9 mouse cellular contexts compared by ENCODE assay signal in genomic region chr12:84163133-84163532, GRCm38 (mm10). TPM values are rescaled to one million over a fixed set of nuclear protein-coding genes. Genes with fewer than 3 reads are reported as not detected.
DNase-seq lines count a peak whose midpoint lies in the region; ATAC-seq lines count a peak whose summit lies in the region.
"Had no signal": no experiment of that assay in that cellular context is flagged by ENCODE, and none has a peak within 500 bp of the region (broad histone marks: within the 10 kb centered on the region; RNA-seq: fewer than 3 reads in every experiment).

No protein-coding gene starts in this region.

- no peak overlapping the region for H3K27ac ChIP-seq in neural tube, embryonic 11.5 days (ENCODE audit: low read depth, low read length)
- H3K27ac ChIP-seq in liver, embryonic 13.5 days: peak overlapping the region; percentile 16; the same call in 1 of the 2 replicates
- no peak overlapping the region for H3K27ac ChIP-seq in midbrain, embryonic 15.5 days
- H3K27ac ChIP-seq: heart, embryonic 15.5 days had no signal

- 90% methylated on average over 9 of the region's 9 CpGs for WGBS in neural tube, embryonic 11.5 days
- 68% methylated on average over 9 of the region's 9 CpGs for WGBS in liver, embryonic 13.5 days (ENCODE audit: insufficient replicate concordance)
- 89% methylated on average over 9 of the region's 9 CpGs for WGBS in midbrain, embryonic 15.5 days

- H3K9ac ChIP-seq in neural tube, embryonic 11.5 days (ENCODE audit: low read length): no peak overlapping the region
- H3K9ac ChIP-seq in liver, embryonic 13.5 days: no peak overlapping the region
- H3K9ac ChIP-seq in midbrain, embryonic 15.5 days: no peak overlapping the region
- H3K9ac ChIP-seq: heart, embryonic 15.5 days had no signal

- no peak overlapping the region for H3K4me2 ChIP-seq in neural tube, embryonic 11.5 days (ENCODE audit: low read depth)
- no peak overlapping the region for H3K4me2 ChIP-seq in liver, embryonic 13.5 days
- no peak overlapping the region for H3K4me2 ChIP-seq in midbrain, embryonic 15.5 days
- H3K4me2 ChIP-seq: heart, embryonic 15.5 days had no signal

- H3K27me3 ChIP-seq in neural tube, embryonic 11.5 days (ENCODE audit: control insufficient read depth, insufficient read depth, low read length): no peaks in the 10 kb centered on the region
- no peaks in the 10 kb centered on the region for H3K27me3 ChIP-seq in liver, embryonic 13.5 days
- no peaks in the 10 kb centered on the region for H3K27me3 ChIP-seq in splenic B cell, adult 2 months (ENCODE audit: control insufficient read depth, insufficient read depth, low read length, poor library complexity, severe bottlenecking)
- H3K27me3 ChIP-seq in midbrain, embryonic 15.5 days (replicated peaks): no peaks in the 10 kb centered on the region
- H3K27me3 ChIP-seq: heart, embryonic 15.5 days had no signal

- H3K9me3 ChIP-seq in neural tube, embryonic 11.5 days (ENCODE audit: control insufficient read depth, low read length): no peaks in the 10 kb centered on the region
- no peaks in the 10 kb centered on the region for H3K9me3 ChIP-seq in liver, embryonic 13.5 days (replicated peaks)
- no peaks in the 10 kb centered on the region for H3K9me3 ChIP-seq in midbrain, embryonic 15.5 days
- H3K9me3 ChIP-seq: heart, embryonic 15.5 days had no signal

- peak; percentile 62 to 69 for DNase-seq in cerebellum, postnatal 14 days
- no peak for DNase-seq in cerebellum, adult 11 months
- DNase-seq in neural tube, embryonic 11.5 days (ENCODE audit: low spot score): peak; percentile 46
- no peak for DNase-seq in neural tube, embryonic 10.5 days (ENCODE audit: extremely low spot score, low spot score)
- no peak for DNase-seq in liver, embryonic 13.5 days
- peak; percentile 79 for DNase-seq in splenic B cell, adult 2 months (ENCODE audit: low read depth, low spot score)
- no peak for DNase-seq in gastrocnemius, postnatal 25 days

- peaks cover 4% of the 10 kb centered on the region; the same call in 1 of the 2 replicates for H3K36me3 ChIP-seq in neural tube, embryonic 11.5 days (ENCODE audit: control insufficient read depth, insufficient read depth, low read length)
- H3K36me3 ChIP-seq in liver, embryonic 13.5 days: peaks cover 84% of the 10 kb centered on the region
- peaks cover 33% of the 10 kb centered on the region for H3K36me3 ChIP-seq in splenic B cell, adult 2 months (ENCODE audit: control insufficient read depth, insufficient read depth, low read length, poor library complexity, severe bottlenecking)
- H3K36me3 ChIP-seq in midbrain, embryonic 15.5 days (replicated peaks): no peaks in the 10 kb centered on the region; the same call in 1 of the 2 replicates

- no peaks in the 10 kb centered on the region for H3K4me1 ChIP-seq in neural tube, embryonic 11.5 days (ENCODE audit: control insufficient read depth, insufficient read depth, low read length)
- peaks cover 70% of the 10 kb centered on the region for H3K4me1 ChIP-seq in liver, embryonic 13.5 days (replicated peaks)
- H3K4me1 ChIP-seq in midbrain, embryonic 15.5 days: no peaks in the 10 kb centered on the region

- H3K4me3 ChIP-seq in neural tube, embryonic 11.5 days (ENCODE audit: low read depth, low read length): no peak overlapping the region
- no peak overlapping the region for H3K4me3 ChIP-seq in liver, embryonic 13.5 days (replicated peaks)
- H3K4me3 ChIP-seq in midbrain, embryonic 15.5 days: no peak overlapping the region
- H3K4me3 ChIP-seq: heart, embryonic 15.5 days had no signal

- no peak for ATAC-seq in neural tube, embryonic 11.5 days (ENCODE audit: insufficient read depth, low FRiP score, low TSS enrichment)
- peak; percentile 35 for ATAC-seq in liver, embryonic 13.5 days (ENCODE audit: low read depth)
- ATAC-seq in midbrain, embryonic 15.5 days (replicated peaks): no peak

RNA-seq across cellular contexts. Expression of gene Pnma1, which starts 14.8 kb away (rescaled TPM):
- polyA plus RNA-seq in neural tube, embryonic 11.5 days (2014; fragmentation: Nextera tagmentation; extraction: Ambion mirVana): 1.6 and 2.5 TPM in 2 replicates
- polyA plus RNA-seq in liver, embryonic 13.5 days (2015; fragmentation: Nextera tagmentation; extraction: Ambion mirVana): 0.14 TPM in 1 of 2 replicates, not detected in the other
- polyA plus RNA-seq in midbrain, embryonic 15.5 days (2015; fragmentation: Nextera tagmentation; extraction: Ambion mirVana): 6.5 and 7.7 TPM in 2 replicates
- total RNA-seq in gastrocnemius, postnatal 25 days (2021): under 1 TPM; 0.10 to 0.24 TPM

RNA-seq across cellular contexts. Expression of gene Dnal1, which starts 49.0 kb away (rescaled TPM):
- polyA plus RNA-seq in neural tube, embryonic 11.5 days (2014; fragmentation: Nextera tagmentation; extraction: Ambion mirVana): 5.5 and 6.2 TPM in 2 replicates
- 0.23 and 0.27 TPM in 2 replicates for polyA plus RNA-seq in liver, embryonic 13.5 days (2015; fragmentation: Nextera tagmentation; extraction: Ambion mirVana)
- 8.2 and 10.8 TPM in 2 replicates for polyA plus RNA-seq in midbrain, embryonic 15.5 days (2015; fragmentation: Nextera tagmentation; extraction: Ambion mirVana)
- total RNA-seq in gastrocnemius, postnatal 25 days (2021): 1 to 10 TPM; 6.9 to 7.2 TPM

RNA-seq across cellular contexts. Expression of gene Elmsan1, which starts 55.5 kb away (rescaled TPM):
- polyA plus RNA-seq in neural tube, embryonic 11.5 days (2014; fragmentation: Nextera tagmentation; extraction: Ambion mirVana): 4.4 and 5.9 TPM in 2 replicates
- polyA plus RNA-seq in liver, embryonic 13.5 days (2015; fragmentation: Nextera tagmentation; extraction: Ambion mirVana): 3.7 and 4.4 TPM in 2 replicates
- 4.3 and 4.4 TPM in 2 replicates for polyA plus RNA-seq in midbrain, embryonic 15.5 days (2015; fragmentation: Nextera tagmentation; extraction: Ambion mirVana)
- 1 to 10 TPM; 8.0 to 9.9 TPM for total RNA-seq in gastrocnemius, postnatal 25 days (2021)

Comparison
In these comparisons a context has a peak if more than half of its experiments do, and no peak if none do; other contexts are left out.
1. DNase-seq: peak in cerebellum, postnatal 14 days (2 of 2), neural tube, embryonic 11.5 days (single experiment) and splenic B cell, adult 2 months (single experiment); none in cerebellum, adult 11 months (single experiment), neural tube, embryonic 10.5 days (single experiment), liver, embryonic 13.5 days (single experiment) and gastrocnemius, postnatal 25 days (single experiment).